Mouse (Mus musculus) kidney, embryonic 15.5 days (tissue): ENCODE measurements around the gene Snx25. TPM values are rescaled to one million over a fixed set of nuclear protein-coding genes. Genes with fewer than 3 reads are reported as not detected.
A peak's percentile ranks its signal among the peaks of the same experiment; 100 is the strongest.

ENCODE experiments used
- ATAC-seq: fragments of 200-750 bp; cut with Nextera tagmentation; replicated peaks from 2 replicates; pipeline ENCODE4 v1.8.0; 2017; ENCODE audit warnings: moderate TSS enrichment; ENCODE audit not compliant: low FRiP score
- H3K27ac ChIP-seq: fragments of 300-500 bp; sonication (generic); 2 replicates; pipeline ENCODE4 v1.5.1; 2015; ENCODE audit warnings: mild to moderate bottlenecking, inconsistent platforms
- H3K27me3 ChIP-seq: fragments of 300-500 bp; sonication (generic); 2 replicates; pipeline ENCODE4 v1.6.1; 2015; ENCODE audit warnings: inconsistent platforms
- H3K36me3 ChIP-seq: fragments of 300-500 bp; sonication (generic); 2 replicates; pipeline ENCODE4 v1.6.1; 2015; ENCODE audit warnings: inconsistent platforms
- H3K4me1 ChIP-seq: fragments of 300-500 bp; sonication (generic); 2 replicates; pipeline ENCODE4 v1.6.1; 2015; ENCODE audit warnings: inconsistent platforms
- H3K4me2 ChIP-seq: fragments of 300-500 bp; sonication (generic); 2 replicates; pipeline ENCODE4 v1.6.1; 2015; ENCODE audit warnings: moderate library complexity, mild to moderate bottlenecking, inconsistent platforms
- H3K4me3 ChIP-seq: fragments of 300-500 bp; sonication (generic); replicated peaks from 2 replicates; pipeline ENCODE4 v1.5.1; 2015; ENCODE audit warnings: mild to moderate bottlenecking, inconsistent platforms
- H3K9ac ChIP-seq: fragments of 300-500 bp; sonication (generic); 2 replicates; pipeline ENCODE4 v1.6.1; 2015; ENCODE audit warnings: mild to moderate bottlenecking, inconsistent platforms
- H3K9me3 ChIP-seq: fragments of 300-500 bp; sonication (generic); replicated peaks from 2 replicates; pipeline ENCODE4 v1.6.1; 2016; ENCODE audit warnings: inconsistent platforms
- WGBS: fragments of 180-500 bp; shearing (Covaris S2); methylation state at CpG from one replicate; pipeline ENCODE4 v1.1.7; 2015; ENCODE audit warnings: mixed read lengths; 5-methylcytosine and 5-hydroxymethylcytosine counted together
- polyA plus RNA-seq: library from polyadenylated mRNA; unstranded; fragments of >200 nt; fragmentation: Nextera tagmentation; extraction: Ambion mirVana; gene quantifications from 2 replicates; pipeline ENCODE4 v1.2.1, GENCODE M21; 2015

Gene Snx25
- polyA plus RNA-seq, 1 experiment from 2014 or later: 5.1 TPM

DNA sequence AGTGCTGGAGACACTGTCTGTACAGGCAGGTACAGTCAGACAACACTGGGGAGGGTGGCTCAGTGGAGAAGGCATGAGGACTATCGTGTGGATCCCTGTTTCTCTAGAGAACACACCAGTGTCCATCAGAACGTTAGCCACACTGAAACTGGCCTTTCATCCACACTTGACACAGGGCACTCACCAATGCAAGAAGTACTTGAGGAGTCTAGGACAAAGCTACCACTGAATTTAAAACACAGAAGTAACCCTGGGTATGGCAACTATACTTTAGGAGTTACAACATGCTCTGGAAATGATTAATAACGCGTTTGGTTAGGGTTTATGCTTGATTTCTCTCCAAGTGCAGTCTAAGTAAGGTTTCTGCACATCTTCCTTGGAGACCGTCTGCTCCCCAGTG is 79.2 kb downstream of the Snx25 start:
- H3K4me2 ChIP-seq: no peak overlapping the region
- H3K4me3 ChIP-seq: no peak overlapping the region
- no peaks in the 10 kb centered on the region for H3K4me1 ChIP-seq
- 89% methylated on average over 5 of the region's 5 CpGs for WGBS
- H3K27me3 ChIP-seq: no peaks in the 10 kb centered on the region
- ATAC-seq: no peak
- H3K27ac ChIP-seq: no peak overlapping the region
- H3K9me3 ChIP-seq: no peaks in the 10 kb centered on the region
- 0 out of 2 replicates have a peak, but pooled peaks cover 3% of the 10 kb centered on the region for H3K36me3 ChIP-seq
- H3K9ac ChIP-seq: no peak overlapping the region

DNA sequence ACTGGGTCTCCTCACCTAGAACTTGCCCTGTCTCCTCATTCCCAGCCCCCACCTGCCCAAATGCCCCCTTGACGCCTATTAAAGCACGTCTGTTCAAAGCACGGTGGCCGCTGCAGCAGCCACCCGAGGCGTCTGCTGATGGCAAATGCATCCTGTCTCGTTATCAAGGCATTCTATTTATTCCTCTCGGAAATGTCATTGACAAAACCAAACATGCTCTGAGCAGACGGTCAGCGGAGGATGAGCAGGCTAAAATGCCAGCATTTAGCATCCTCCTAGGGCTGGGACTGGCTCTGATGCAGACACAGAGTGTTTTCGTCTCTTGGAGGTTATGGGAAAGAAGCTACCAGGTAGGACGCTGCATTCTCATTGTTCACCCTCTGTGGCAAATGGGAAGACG is 111.7 kb downstream of the Snx25 start:
- Histone ChIP-seq H3K4me3 (no peak overlapping the region), H3K9ac (no peak overlapping the region), H3K27ac (no peak overlapping the region), H3K27me3 (no peaks in the 10 kb centered on the region), H3K4me1 (no peaks in the 10 kb centered on the region), H3K36me3 (peaks cover 26% of the 10 kb centered on the region), H3K9me3 (no peaks in the 10 kb centered on the region), H3K4me2 (no peak overlapping the region)
- WGBS: 78% methylated on average over 13 of the region's 13 CpGs
- no peak for ATAC-seq

DNA sequence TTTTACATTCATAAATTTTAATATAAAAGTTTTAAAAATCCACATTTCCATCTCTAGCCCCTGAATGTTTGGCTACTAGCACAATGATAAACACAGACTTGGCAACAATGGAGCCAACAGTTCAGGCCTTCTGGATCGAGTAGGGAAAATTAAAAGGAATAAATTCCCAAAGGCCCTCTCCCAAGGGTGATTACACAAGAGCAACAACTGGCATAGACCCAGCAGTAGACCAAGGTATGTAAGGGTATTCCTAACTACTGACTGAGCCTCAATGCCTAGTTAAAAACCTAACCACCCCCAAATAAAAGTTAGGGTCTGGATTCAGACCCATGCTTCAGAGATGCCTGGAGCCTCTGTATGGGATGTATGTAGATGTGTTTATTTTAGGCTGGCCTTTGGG is 112.3 kb downstream of the Snx25 start:
- H3K9me3 ChIP-seq: no peaks in the 10 kb centered on the region
- no peaks in the 10 kb centered on the region for H3K27me3 ChIP-seq
- no peaks in the 10 kb centered on the region for H3K4me1 ChIP-seq
- no peak for ATAC-seq
- peaks cover 21% of the 10 kb centered on the region; the same call in 1 of the 2 replicates for H3K36me3 ChIP-seq
- no peak overlapping the region for H3K4me2 ChIP-seq
- H3K27ac ChIP-seq: no peak overlapping the region
- no peak overlapping the region for H3K9ac ChIP-seq
- H3K4me3 ChIP-seq: no peak overlapping the region
- 71% methylated on average over 1 of the region's 1 CpGs for WGBS

DNA sequence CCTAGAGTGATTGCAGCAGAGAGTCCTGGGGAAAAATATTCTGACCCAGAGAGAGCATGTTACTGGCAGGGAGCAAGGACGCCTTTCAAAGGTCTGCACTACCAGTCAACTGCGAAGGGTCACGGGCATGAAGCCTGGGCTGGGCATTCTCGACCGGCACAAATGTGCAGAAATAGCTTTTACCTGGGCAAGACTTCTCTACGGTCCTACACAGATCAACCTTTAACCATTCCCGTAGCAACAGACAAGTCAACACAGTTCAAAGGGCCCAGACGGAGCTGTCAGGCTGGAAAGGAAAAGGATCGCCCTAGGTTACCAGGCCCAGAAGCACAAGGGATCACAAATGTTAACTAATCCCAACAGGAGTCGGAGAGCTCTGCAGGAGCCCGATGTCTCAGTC is 115.7 kb downstream of the Snx25 start:
- Histone ChIP-seq H3K4me2 (no peak overlapping the region), H3K27ac (no peak overlapping the region), H3K4me1 (no peaks in the 10 kb centered on the region), H3K4me3 (no peak overlapping the region), H3K9ac (no peak overlapping the region), H3K36me3 (peaks cover 7% of the 10 kb centered on the region; the same call in 1 of the 2 replicates), H3K9me3 (no peaks in the 10 kb centered on the region), H3K27me3 (no peaks in the 10 kb centered on the region)
- WGBS: 70% methylated on average over 11 of the region's 11 CpGs
- peak; percentile 52; the same call in 1 of the 2 replicates for ATAC-seq

DNA sequence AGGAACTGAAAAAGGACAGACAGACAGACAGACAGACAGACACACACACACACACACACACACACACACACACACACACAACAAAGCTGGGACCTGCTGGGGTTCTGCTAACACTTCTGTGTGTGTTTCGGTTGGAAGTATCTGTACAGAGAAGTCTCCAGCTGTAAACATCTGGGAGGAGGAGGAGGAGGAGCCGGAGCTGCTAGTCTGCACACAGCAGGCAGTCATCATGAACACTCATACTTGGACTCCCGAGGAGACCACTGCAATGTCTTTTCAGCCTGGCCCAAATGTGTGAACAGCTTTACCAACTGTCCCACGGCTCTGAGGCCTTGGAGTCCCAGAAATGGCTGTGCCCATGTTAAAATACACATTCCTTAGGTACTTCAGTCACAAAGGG is 127.6 kb downstream of the Snx25 start:
- 57% methylated on average over 4 of the region's 4 CpGs for WGBS
- no peak for ATAC-seq
- no peak overlapping the region for H3K9ac ChIP-seq

DNA sequence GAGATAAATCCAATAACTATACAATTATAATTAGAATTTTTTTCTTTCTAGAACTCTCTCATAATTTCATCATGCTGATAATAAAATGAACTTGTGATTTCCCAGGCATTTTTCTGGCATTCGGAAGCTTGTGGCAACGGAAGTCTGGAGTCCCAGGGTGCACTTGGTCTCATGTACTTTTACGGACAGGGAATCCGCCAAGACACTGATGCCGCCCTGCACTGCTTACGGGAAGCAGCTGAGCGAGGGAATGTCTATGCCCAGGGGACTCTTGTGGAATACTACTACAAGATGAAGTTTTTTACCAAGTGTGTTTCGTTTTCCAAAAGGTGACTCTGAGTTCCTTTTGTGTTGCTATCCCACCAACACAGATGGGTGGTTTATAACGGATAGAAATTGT is 129.2 kb downstream of the Snx25 start:
- H3K9me3 ChIP-seq: no peaks in the 10 kb centered on the region
- H3K27me3 ChIP-seq: no peaks in the 10 kb centered on the region
- no peaks in the 10 kb centered on the region for H3K4me1 ChIP-seq
- H3K27ac ChIP-seq: no peak overlapping the region
- no peak for ATAC-seq
- H3K4me2 ChIP-seq: no peak overlapping the region
- WGBS: 93% methylated on average over 9 of the region's 9 CpGs
- H3K9ac ChIP-seq: no peak overlapping the region
- no peaks in the 10 kb centered on the region for H3K36me3 ChIP-seq
- H3K4me3 ChIP-seq: no peak overlapping the region

More for the DNA sequence above, 127.6 kb downstream of the Snx25 start:
- Histone ChIP-seq H3K4me2 (no peak overlapping the region), H3K4me1 (no peaks in the 10 kb centered on the region), H3K4me3 (no peak overlapping the region), H3K27ac (no peak overlapping the region), H3K36me3 (no peaks in the 10 kb centered on the region), H3K27me3 (no peaks in the 10 kb centered on the region), H3K9me3 (no peaks in the 10 kb centered on the region)

DNA sequence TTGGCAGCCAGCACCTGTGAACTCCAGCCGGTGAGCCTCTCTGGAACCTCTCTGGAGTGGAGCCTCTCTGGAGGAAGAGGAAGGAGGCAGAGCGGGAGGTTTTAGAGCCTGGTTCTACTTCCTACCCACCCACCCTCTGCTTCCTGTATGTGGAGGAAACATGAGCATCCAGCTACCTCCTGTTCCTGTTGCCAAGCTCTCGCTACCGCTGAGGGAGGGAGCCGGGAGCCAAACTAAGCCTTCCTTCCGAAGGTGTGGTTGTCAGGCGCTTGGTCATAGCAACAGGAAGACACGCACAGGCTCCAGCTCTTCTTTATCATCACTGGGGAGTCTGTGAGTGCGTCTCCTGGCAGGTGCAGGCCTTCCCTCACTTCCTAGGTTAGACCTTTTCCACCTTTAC is 129.8 kb downstream of the Snx25 start:
- ATAC-seq: no peak

DNA sequence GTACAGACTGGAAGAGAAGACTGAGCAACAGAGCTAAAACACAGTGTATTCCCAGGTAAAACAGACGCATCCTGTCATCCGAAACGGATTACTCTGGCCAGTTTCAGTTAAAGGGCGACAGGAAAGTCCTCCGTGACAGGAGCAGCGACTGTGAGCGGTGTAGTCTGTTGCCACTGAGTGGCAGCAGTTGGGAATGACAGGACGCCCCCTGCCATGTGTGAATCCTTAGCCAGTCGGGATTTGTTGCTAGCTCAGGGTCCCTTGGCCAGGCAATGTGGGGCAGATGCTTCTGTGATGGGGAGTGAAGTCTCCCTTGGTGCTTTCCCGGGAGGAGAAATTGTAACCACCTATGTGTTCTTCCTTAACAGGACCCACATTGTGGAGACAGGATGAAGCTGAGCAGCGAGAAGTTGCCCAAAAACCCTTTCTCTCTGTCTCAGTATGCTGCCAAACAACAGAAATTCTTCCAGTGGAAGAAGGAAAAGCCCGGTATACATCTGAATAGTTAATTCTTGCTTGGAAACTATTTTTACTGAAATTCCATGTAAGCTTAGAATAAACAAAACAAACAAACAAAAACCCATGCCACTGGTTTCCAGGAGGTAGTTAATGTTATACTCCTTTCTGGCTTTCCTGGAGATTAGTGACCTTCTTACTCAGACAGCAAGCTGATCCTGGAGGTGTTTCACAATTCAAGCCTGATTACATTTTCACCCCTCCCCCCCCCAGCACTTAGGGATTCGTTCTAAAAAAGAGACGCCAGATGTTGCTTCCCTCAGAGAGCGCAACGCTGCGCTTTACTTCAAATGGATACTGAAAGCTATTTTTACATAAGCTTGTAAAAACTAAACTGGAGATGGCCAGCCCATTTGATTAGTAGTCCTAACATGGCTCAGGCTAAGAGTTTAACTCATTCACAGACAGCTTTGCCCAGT is 140.9 kb downstream of the Snx25 start:
- peak; percentile 78 for ATAC-seq
- Histone ChIP-seq H3K4me2 (peak overlapping the region; percentile 45), H3K36me3 (no peaks in the 10 kb centered on the region), H3K9me3 (no peaks in the 10 kb centered on the region), H3K4me3 (peak overlapping the region; percentile 3), H3K4me1 (peaks cover 8% of the 10 kb centered on the region), H3K27ac (no peak overlapping the region; the same call in 1 of the 2 replicates), H3K27me3 (no peaks in the 10 kb centered on the region), H3K9ac (no peak overlapping the region)
- 17% methylated on average over 17 of the region's 17 CpGs for whole genome bisulfite sequencing

More for the DNA sequence above, 129.8 kb downstream of the Snx25 start:
- Histone ChIP-seq H3K9ac (no peak overlapping the region), H3K4me2 (no peak overlapping the region), H3K36me3 (no peaks in the 10 kb centered on the region), H3K4me1 (no peaks in the 10 kb centered on the region), H3K9me3 (no peaks in the 10 kb centered on the region), H3K27me3 (no peaks in the 10 kb centered on the region), H3K27ac (no peak overlapping the region), H3K4me3 (no peak overlapping the region)
- 86% methylated on average over 9 of the region's 9 CpGs for WGBS

DNA sequence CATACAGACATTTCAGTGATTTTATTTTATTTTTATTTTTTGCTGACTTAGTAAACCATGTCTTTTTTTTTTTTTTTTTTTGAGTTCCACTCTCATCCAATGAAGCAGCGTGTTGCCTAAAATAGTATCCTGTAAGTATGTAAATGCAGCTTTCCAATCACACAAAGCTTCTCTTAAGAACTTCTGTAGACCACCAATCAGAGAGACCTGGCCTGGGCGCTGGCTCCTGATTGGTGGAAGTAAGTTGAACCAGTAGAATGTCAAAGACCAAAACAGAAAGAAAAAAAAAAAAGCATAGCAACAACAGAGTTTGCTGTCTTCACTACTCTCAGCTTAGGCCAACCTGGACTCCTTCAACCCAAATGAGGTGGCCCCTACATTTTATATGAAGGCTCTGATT is 141.7 kb downstream of the Snx25 start:
- H3K9me3 ChIP-seq: no peaks in the 10 kb centered on the region
- peak overlapping the region; percentile 3; the same call in 1 of the 2 replicates for H3K4me3 ChIP-seq
- WGBS: 68% methylated on average over 2 of the region's 2 CpGs
- H3K27ac ChIP-seq: no peak overlapping the region; the same call in 1 of the 2 replicates
- peak overlapping the region; percentile 45 for H3K4me2 ChIP-seq
- no peaks in the 10 kb centered on the region for H3K36me3 ChIP-seq
- no peak overlapping the region for H3K9ac ChIP-seq
- peaks cover 8% of the 10 kb centered on the region for H3K4me1 ChIP-seq
- ATAC-seq: peak; percentile 33; the same call in 1 of the 2 replicates
- H3K27me3 ChIP-seq: no peaks in the 10 kb centered on the region

DNA sequence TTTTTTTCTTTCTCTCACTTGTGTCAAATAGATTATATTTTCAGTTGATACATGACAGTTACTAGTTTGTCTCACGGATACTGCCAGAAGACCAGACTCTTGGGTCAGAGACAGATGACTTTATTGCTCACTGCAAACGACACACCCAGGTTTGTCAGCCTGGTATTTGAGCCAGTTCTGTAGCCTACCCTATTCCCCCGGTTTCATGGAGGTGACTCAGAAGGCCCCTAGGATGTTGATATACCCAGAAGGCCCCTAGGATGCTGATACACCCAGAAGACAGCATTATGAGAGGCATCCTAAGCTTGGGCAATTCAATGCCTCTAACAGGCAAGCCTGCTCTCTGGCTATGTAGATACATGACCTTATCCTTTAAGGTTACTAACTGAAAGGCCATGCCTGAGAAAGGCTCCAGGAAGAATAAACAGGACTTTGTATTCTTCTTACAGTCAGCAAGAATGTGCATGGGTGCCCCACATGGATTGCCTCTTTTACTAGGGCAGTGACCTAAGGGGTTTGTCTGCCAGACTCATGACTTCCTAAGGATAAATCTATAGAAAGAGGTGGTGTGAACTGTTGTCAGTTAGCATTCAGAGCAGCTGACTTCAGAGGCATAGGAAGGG is 144.8 kb downstream of the Snx25 start:
- Histone ChIP-seq H3K4me3 (no peak overlapping the region), H3K4me2 (no peak overlapping the region), H3K9ac (no peak overlapping the region), H3K27me3 (no peaks in the 10 kb centered on the region), H3K27ac (no peak overlapping the region), H3K9me3 (no peaks in the 10 kb centered on the region), H3K36me3 (no peaks in the 10 kb centered on the region), H3K4me1 (peaks cover 8% of the 10 kb centered on the region)
- ATAC-seq: no peak
- 42% methylated on average over 3 of the region's 3 CpGs for WGBS

DNA sequence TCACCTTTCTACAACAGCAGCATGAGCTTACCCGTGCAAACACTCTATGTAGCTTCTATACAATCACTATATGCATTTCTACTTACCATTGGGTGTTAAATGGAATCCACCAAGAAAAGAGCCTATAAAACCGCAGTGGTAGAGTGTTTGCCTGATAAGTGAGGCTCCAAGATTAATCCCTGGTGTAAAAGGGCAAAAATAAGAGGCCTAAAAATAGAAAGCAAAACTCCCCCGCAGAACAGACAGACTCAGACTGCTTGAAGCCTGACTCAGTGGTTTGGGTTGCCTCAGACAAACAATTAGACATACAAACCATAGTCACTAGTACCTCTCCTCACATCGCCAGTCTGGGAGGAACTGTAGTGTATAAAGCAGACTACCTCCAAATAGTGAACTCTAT is 146.4 kb downstream of the Snx25 start, which contains the start of gene Ankrd37:
Gene Ankrd37, minus strand, starts transcription at position 112 of the 400 bp plus-strand sequence.
- Histone ChIP-seq H3K27me3 (no peaks in the 10 kb centered on the region), H3K9me3 (no peaks in the 10 kb centered on the region), H3K4me3 (no peak within 1 kb of the TSS), H3K4me2 (no peak within 1 kb of the TSS), H3K4me1 (peaks cover 3% of the 10 kb centered on the region), H3K27ac (no peak within 1 kb of the TSS), H3K9ac (no peak within 1 kb of the TSS), H3K36me3 (no peaks in the 10 kb centered on the region)
- WGBS: 68% methylated on average over 4 of the region's 4 CpGs
- ATAC-seq: no peak
